Mouse (Mus musculus) heart, postnatal 14 days (tissue): ENCODE measurements around the gene Kcnj9. TPM values are rescaled to one million over a fixed set of nuclear protein-coding genes. Genes with fewer than 3 reads are reported as not detected.

ENCODE experiments used
- DNase-seq, 2 experiments: peaks; one replicate each; pipeline ENCODE4 v3.0.0; 2021 to 2022
- intact Hi-C: fragments of 180-260 bp; cut with DNase I; formaldehyde crosslinking; loops from one replicate; pipeline ENCODE4 v1.15.1; 2025
- long read RNA-seq, 2 experiments: library from polyadenylated mRNA; stranded (forward); transcript quantifications; one replicate each; pipeline ENCODE4 v2.0.0; 2021
- total RNA-seq, 2 experiments: library from RNA; stranded (reverse); gene quantifications; 2 replicates each; pipeline ENCODE4 v1.2.3; 2021

Kcnj9 gene
- not detected for total RNA-seq
- long read RNA-seq, experiment 1: 0 reads
- long read RNA-seq, experiment 2: 0 reads

- DNase-seq: no peak
- intact Hi-C loops: no loop called here
These were observed at the start of gene Kcnj9 for GRCm38 (mm10) chr1:172329131-172329530. Gene Kcnj9, minus strand, starts transcription at chr1:172329318.

- intact Hi-C loops: no loop called here
- DNase-seq: peak in 1 of 2 experiments; percentile 11
These were observed 47.8 kb upstream of the Kcnj9 start for GRCm38 (mm10) chr1:172376758-172377458.

GRCm38 (mm10) chr1:172376198-172376667 lies 47.1 kb upstream of the Kcnj9 start, which contains the start of gene Pigm:
Gene Pigm, plus strand, starts transcription at chr1:172376546.
- DNase-seq: peak; percentile 97 to 98

GRCm38 (mm10) chr1:172368768-172369418 lies 39.8 kb upstream of the Kcnj9 start:
- DNase-seq: peak; percentile 38 to 58
- intact Hi-C loops: no loop called here

More at GRCm38 (mm10) chr1:172376198-172376667, 47.1 kb upstream of the Kcnj9 start, which contains the start of gene Pigm:
- intact Hi-C loops: no loop called here

GRCm38 (mm10) chr1:172364684-172365083 lies 35.6 kb upstream of the Kcnj9 start:
- peak; percentile 28 to 64 for DNase-seq
- intact Hi-C loops: no loop called here

GRCm38 (mm10) chr1:172358341-172358740 lies 29.2 kb upstream of the Kcnj9 start:
- no peak for DNase-seq
- intact Hi-C loops: no loop called here

GRCm38 (mm10) chr1:172357550-172357949 lies 28.4 kb upstream of the Kcnj9 start:
- peak; percentile 68 to 78 for DNase-seq
- intact Hi-C loops: loop anchor here (2.0 kb wide), 1 partner anchor 311 kb away; no protein-coding TSS in a partner anchor

GRCm38 (mm10) chr1:172355336-172355735 lies 26.2 kb upstream of the Kcnj9 start:
- intact Hi-C loops: no loop called here
- DNase-seq: no peak

- no peak for DNase-seq
- intact Hi-C loops: no loop called here
These were observed 23.3 kb upstream of the Kcnj9 start for GRCm38 (mm10) chr1:172352453-172352852.

- no peak for DNase-seq
- intact Hi-C loops: no loop called here
These were observed 22.9 kb upstream of the Kcnj9 start for GRCm38 (mm10) chr1:172352001-172352400.

GRCm38 (mm10) chr1:172349916-172350812 lies 21.0 kb upstream of the Kcnj9 start:
- DNase-seq: no peak
- intact Hi-C loops: no loop called here

GRCm38 (mm10) chr1:172349504-172349903 lies 20.4 kb upstream of the Kcnj9 start:
- no peak for DNase-seq
- intact Hi-C loops: no loop called here

GRCm38 (mm10) chr1:172347382-172347781 lies 18.3 kb upstream of the Kcnj9 start:
- intact Hi-C loops: no loop called here
- DNase-seq: no peak

- DNase-seq: no peak
- intact Hi-C loops: no loop called here
These were observed 17.6 kb upstream of the Kcnj9 start for GRCm38 (mm10) chr1:172346707-172347106.

GRCm38 (mm10) chr1:172344820-172345219 lies 15.7 kb upstream of the Kcnj9 start:
- intact Hi-C loops: no loop called here
- DNase-seq: no peak

GRCm38 (mm10) chr1:172343914-172344313 lies 14.8 kb upstream of the Kcnj9 start:
- intact Hi-C loops: no loop called here
- no peak for DNase-seq

GRCm38 (mm10) chr1:172342729-172343128 lies 13.6 kb upstream of the Kcnj9 start:
- no peak for DNase-seq
- intact Hi-C loops: no loop called here

GRCm38 (mm10) chr1:172341386-172341785 lies 12.3 kb upstream of the Kcnj9 start:
- intact Hi-C loops: no loop called here
- DNase-seq: no peak

GRCm38 (mm10) chr1:172340729-172341321 lies 11.7 kb upstream of the Kcnj9 start, which contains the start of gene Kcnj10:
Gene Kcnj10, plus strand, starts transcription at chr1:172341210.
- intact Hi-C loops: no loop called here
- DNase-seq: peak; percentile 58 to 65
